Mouse (Mus musculus): ENCODE results near the gene Prr13. TPM values are rescaled to one million over a fixed set of nuclear protein-coding genes. Genes with fewer than 3 reads are reported as not detected.
A peak's percentile ranks its signal among the peaks of the same experiment; 100 is the strongest.

Gene Prr13
- polyA plus RNA-seq, 1 experiment from 2014 or later, result 394 TPM

DNA sequence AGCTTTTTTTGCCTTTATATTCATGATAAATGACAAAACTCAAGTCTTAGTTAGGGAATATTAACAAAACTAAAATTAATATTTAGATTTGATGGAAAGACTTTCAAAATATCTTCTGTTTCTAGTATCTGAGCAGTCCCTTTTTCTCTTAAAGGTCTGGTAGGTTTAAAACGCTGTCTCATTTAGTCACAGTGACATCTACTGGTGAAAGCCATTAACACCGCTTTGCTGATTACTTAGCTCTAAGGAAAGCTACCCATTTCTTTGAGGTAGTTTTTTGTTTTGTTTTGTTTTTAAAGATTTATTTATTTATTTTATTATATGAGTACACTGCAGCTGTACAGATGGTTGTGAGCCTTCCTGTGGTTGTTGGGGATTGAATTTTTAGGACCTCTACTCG is 37.4 kb upstream of the Prr13 start:
- Histone ChIP-seq H3K27ac (ENCODE audit: low read depth, low read length) (no peak overlapping the region), H3K36me3 (ENCODE audit: control insufficient read depth, insufficient read depth) (peaks cover 19% of the 10 kb centered on the region), H3K4me2 (replicated peaks; ENCODE audit: low read depth) (no peak overlapping the region), H3K4me1 (replicated peaks; ENCODE audit: control insufficient read depth, insufficient read depth, low read length) (no peaks in the 10 kb centered on the region), H3K4me3 (ENCODE audit: low read depth, low read length) (no peak overlapping the region), H3K9ac (ENCODE audit: low read depth, low read length) (no peak overlapping the region), H3K27me3 (replicated peaks; ENCODE audit: control insufficient read depth, insufficient read depth, low read length) (no peaks in the 10 kb centered on the region), H3K9me3 (ENCODE audit: control insufficient read depth) (no peaks in the 10 kb centered on the region)
- no peak for ATAC-seq
- TF ChIP-seq CTCF (IDR thresholded peaks at IDR 0.05; ENCODE audit: low read depth), result peak; percentile 76
- 57% methylated on average over 3 of the region's 3 CpGs for WGBS

DNA sequence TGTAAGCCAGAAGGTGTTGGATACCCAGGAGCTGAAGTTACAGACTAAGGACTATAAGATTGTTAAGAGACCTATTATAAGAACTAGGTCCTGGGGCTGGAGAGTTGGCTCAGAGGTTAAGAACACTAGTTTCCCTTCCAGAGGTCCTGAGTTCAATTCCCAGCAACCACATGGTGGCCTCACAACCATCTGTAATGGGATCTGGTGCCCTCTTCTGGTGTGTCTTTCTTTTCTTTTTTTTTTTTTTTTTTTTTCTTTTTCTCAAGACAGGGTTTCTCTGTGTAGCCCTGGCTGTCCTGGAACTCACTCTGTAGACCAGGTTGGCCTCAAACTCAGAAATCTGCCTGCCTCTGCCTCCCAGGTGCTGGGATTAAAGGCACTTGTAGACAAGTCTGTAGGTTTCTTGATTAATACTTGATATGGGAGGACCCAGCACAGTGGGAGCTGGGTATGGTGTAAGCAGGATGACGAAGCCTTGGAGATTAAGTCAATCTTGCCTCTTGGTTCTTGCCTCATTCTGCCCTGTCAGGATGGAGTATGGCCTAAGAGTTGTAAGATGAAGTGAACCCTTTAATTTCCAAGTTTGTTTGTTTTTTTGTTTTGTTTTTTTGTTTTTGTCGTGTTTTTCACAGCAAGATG is 35.1 kb upstream of the Prr13 start:
- ATAC-seq, result no peak
- no peak overlapping the region for H3K9ac ChIP-seq (ENCODE audit: low read depth, low read length)
- no peaks in the 10 kb centered on the region for H3K4me1 ChIP-seq (replicated peaks; ENCODE audit: control insufficient read depth, insufficient read depth, low read length)
- no peak overlapping the region for H3K27ac ChIP-seq (ENCODE audit: low read depth, low read length)
- H3K27me3 ChIP-seq (replicated peaks; ENCODE audit: control insufficient read depth, insufficient read depth, low read length), result no peaks in the 10 kb centered on the region
- no peak overlapping the region for H3K4me3 ChIP-seq (ENCODE audit: low read depth, low read length)
- 0 out of 2 replicates have a peak, but pooled peaks have one; percentile 11 for TF ChIP-seq CTCF (IDR thresholded peaks at IDR 0.05; ENCODE audit: low read depth)
- no peak overlapping the region for H3K4me2 ChIP-seq (replicated peaks; ENCODE audit: low read depth)
- peaks cover 36% of the 10 kb centered on the region for H3K36me3 ChIP-seq (ENCODE audit: control insufficient read depth, insufficient read depth)
- WGBS, result 88% methylated on average over 2 of the region's 2 CpGs
- H3K9me3 ChIP-seq (ENCODE audit: control insufficient read depth), result no peaks in the 10 kb centered on the region

DNA sequence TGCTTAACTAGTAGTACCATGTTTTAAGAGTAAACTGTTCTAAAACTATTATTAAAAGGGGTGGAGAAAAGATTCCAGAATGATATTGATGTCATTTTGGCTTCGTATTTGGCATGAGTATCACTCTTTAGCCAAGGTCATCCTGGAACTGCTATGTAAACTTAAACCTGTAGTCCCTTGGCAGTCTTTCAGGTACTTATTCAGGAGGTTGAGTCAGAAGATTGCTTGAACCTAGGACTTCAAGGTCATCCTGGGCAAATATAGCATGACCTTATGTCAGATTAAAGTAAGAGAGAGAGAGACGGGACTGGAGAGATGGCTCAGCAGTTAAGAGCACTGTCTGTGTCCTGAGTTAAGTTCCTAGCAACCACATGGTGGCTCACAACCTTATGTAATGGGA is 34.2 kb upstream of the Prr13 start:
- H3K9ac ChIP-seq (ENCODE audit: low read depth, low read length), result no peak overlapping the region
- no peak overlapping the region for H3K27ac ChIP-seq (ENCODE audit: low read depth, low read length)
- H3K4me2 ChIP-seq (replicated peaks; ENCODE audit: low read depth), result no peak overlapping the region
- peak; percentile 24; the same call in 1 of the 2 replicates for TF ChIP-seq CTCF (IDR thresholded peaks at IDR 0.05; ENCODE audit: low read depth)
- WGBS, result 79% methylated on average over 2 of the region's 2 CpGs
- ATAC-seq, result no peak
- no peaks in the 10 kb centered on the region for H3K9me3 ChIP-seq (ENCODE audit: control insufficient read depth)
- peaks cover 38% of the 10 kb centered on the region for H3K36me3 ChIP-seq (ENCODE audit: control insufficient read depth, insufficient read depth)
- no peaks in the 10 kb centered on the region for H3K27me3 ChIP-seq (replicated peaks; ENCODE audit: control insufficient read depth, insufficient read depth, low read length)
- no peaks in the 10 kb centered on the region for H3K4me1 ChIP-seq (replicated peaks; ENCODE audit: control insufficient read depth, insufficient read depth, low read length)
- no peak overlapping the region for H3K4me3 ChIP-seq (ENCODE audit: low read depth, low read length)

DNA sequence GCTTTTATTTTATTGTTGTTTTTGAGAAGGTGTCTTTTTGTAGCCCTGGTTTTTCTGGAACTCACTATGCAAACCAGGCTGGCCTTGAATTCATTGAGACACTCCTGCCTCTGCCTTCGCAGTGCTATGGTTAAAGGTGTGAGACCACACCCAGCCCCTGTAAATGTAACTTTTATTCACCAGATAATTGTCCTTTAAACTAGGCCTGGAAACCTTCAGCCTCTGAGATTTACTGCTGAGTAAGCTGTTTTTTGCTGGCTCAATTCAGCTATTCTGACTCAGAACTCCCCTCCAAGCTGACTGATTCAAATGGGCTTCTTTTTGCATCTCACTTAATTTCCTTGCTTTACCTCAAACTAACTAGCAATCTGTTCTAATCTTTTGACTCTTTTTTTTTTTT is 31.9 kb upstream of the Prr13 start:
- no peaks in the 10 kb centered on the region for H3K27me3 ChIP-seq (replicated peaks; ENCODE audit: control insufficient read depth, insufficient read depth, low read length)
- no peak for TF ChIP-seq CTCF (IDR thresholded peaks at IDR 0.05; ENCODE audit: low read depth)
- 81% methylated on average over 1 of the region's 1 CpGs for WGBS
- no peak overlapping the region for H3K4me2 ChIP-seq (replicated peaks; ENCODE audit: low read depth)
- H3K36me3 ChIP-seq (ENCODE audit: control insufficient read depth, insufficient read depth), result peaks cover 58% of the 10 kb centered on the region
- H3K9me3 ChIP-seq (ENCODE audit: control insufficient read depth), result no peaks in the 10 kb centered on the region
- no peak overlapping the region for H3K4me3 ChIP-seq (ENCODE audit: low read depth, low read length)
- H3K4me1 ChIP-seq (replicated peaks; ENCODE audit: control insufficient read depth, insufficient read depth, low read length), result no peaks in the 10 kb centered on the region
- no peak overlapping the region for H3K9ac ChIP-seq (ENCODE audit: low read depth, low read length)
- H3K27ac ChIP-seq (ENCODE audit: low read depth, low read length), result no peak overlapping the region
- ATAC-seq, result no peak

DNA sequence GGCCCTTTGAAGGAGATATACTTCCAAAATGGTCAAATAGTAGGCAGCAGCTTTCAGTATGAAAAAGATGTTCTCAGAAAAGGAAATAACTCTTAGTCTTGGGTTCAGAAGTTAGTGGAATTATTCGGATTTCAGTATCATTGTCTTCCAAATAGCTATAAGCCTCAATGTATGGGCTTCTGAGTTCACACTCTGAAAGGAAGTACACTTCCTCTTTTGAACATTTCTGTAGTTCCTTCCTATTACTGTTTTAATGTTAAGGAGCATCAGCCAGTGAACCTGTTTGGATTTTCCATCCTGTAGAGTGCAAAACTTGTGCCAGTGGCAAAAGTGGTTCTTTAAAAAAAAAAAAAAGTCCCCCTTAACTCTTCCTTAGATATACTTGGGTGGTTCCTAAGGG is 26.8 kb upstream of the Prr13 start:
- peaks cover 55% of the 10 kb centered on the region for H3K36me3 ChIP-seq (ENCODE audit: control insufficient read depth, insufficient read depth)
- WGBS, result 84% methylated on average over 1 of the region's 1 CpGs
- H3K4me3 ChIP-seq (ENCODE audit: low read depth, low read length), result no peak overlapping the region
- no peak overlapping the region for H3K9ac ChIP-seq (ENCODE audit: low read depth, low read length)
- H3K9me3 ChIP-seq (ENCODE audit: control insufficient read depth), result no peaks in the 10 kb centered on the region
- no peak for ATAC-seq
- H3K4me1 ChIP-seq (replicated peaks; ENCODE audit: control insufficient read depth, insufficient read depth, low read length), result no peaks in the 10 kb centered on the region
- H3K4me2 ChIP-seq (replicated peaks; ENCODE audit: low read depth), result no peak overlapping the region
- TF ChIP-seq CTCF (IDR thresholded peaks at IDR 0.05; ENCODE audit: low read depth), result no peak
- H3K27ac ChIP-seq (ENCODE audit: low read depth, low read length), result no peak overlapping the region
- H3K27me3 ChIP-seq (replicated peaks; ENCODE audit: control insufficient read depth, insufficient read depth, low read length), result no peaks in the 10 kb centered on the region

DNA sequence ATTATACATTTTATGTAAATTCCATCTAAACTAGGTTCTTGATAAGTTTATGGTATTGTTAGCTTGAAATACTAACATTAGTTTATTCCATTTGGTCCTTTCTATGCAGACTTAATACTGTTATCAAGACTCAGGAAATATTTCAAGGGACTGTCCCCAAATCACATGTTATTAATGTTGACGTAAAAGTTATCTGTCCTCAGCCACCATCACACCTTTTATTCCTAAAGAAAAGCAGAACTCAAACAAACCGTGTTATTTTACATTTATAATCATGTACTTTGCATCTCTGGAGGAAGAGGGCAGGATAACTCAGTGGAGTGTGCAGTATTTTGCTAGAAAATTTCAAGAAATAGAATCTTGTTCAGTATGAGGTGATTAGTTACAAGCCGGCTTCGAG is 25.7 kb upstream of the Prr13 start:
- TF ChIP-seq CTCF (IDR thresholded peaks at IDR 0.05; ENCODE audit: low read depth), result no peak
- ATAC-seq, result no peak
- H3K9me3 ChIP-seq (ENCODE audit: control insufficient read depth), result no peaks in the 10 kb centered on the region
- WGBS, result 94% methylated on average over 4 of the region's 4 CpGs
- H3K4me3 ChIP-seq (ENCODE audit: low read depth, low read length), result no peak overlapping the region
- no peak overlapping the region for H3K27ac ChIP-seq (ENCODE audit: low read depth, low read length)
- peaks cover 48% of the 10 kb centered on the region for H3K36me3 ChIP-seq (ENCODE audit: control insufficient read depth, insufficient read depth)
- H3K4me1 ChIP-seq (replicated peaks; ENCODE audit: control insufficient read depth, insufficient read depth, low read length), result no peaks in the 10 kb centered on the region
- H3K27me3 ChIP-seq (replicated peaks; ENCODE audit: control insufficient read depth, insufficient read depth, low read length), result no peaks in the 10 kb centered on the region
- H3K9ac ChIP-seq (ENCODE audit: low read depth, low read length), result no peak overlapping the region
- H3K4me2 ChIP-seq (replicated peaks; ENCODE audit: low read depth), result no peak overlapping the region
